Mouse (Mus musculus): ENCODE results near the gene Fam104a. TPM values are rescaled to one million over a fixed set of nuclear protein-coding genes. Genes with fewer than 3 reads are reported as not detected.

Gene Fam104a
- polyA plus RNA-seq, 1 experiment = 21.2 TPM

GRCm38 (mm10) chr11:113617132-113617911 is 66.6 kb downstream of the Fam104a start:
- TF ChIP-seq POLR2A (IDR thresholded peaks at IDR 0.05; ENCODE audit: borderline replicate concordance, extremely low read depth, low read depth, low read length) = no peak
- 0 out of 2 replicates have a peak, but pooled peaks have one; percentile 4 for TF ChIP-seq CTCF (IDR thresholded peaks at IDR 0.05; ENCODE audit: insufficient read depth, low read length)
- peak; percentile 60 for DNase-seq
- H3K4me3 ChIP-seq (replicated peaks; ENCODE audit: extremely low read depth, low read depth, low read length) = no peak overlapping the region
- WGBS = 51% methylated on average over 14 of the region's 14 CpGs
- H3K4me1 ChIP-seq (ENCODE audit: control insufficient read depth, insufficient read depth, low read length) = peaks cover 11% of the 10 kb centered on the region

- Histone ChIP-seq H3K4me1 (ENCODE audit: control insufficient read depth, insufficient read depth, low read length) (peaks cover 12% of the 10 kb centered on the region), H3K4me3 (replicated peaks; ENCODE audit: extremely low read depth, low read depth, low read length) (no peak overlapping the region)
- 62% methylated on average over 6 of the region's 6 CpGs for WGBS
- TF ChIP-seq POLR2A (IDR thresholded peaks at IDR 0.05; ENCODE audit: borderline replicate concordance, extremely low read depth, low read depth, low read length) (no peak), CTCF (IDR thresholded peaks at IDR 0.05; ENCODE audit: insufficient read depth, low read length) (no peak)
- DNase-seq = no peak
These were observed 69.5 kb downstream of the Fam104a start for GRCm38 (mm10) chr11:113614476-113614875.

- DNase-seq = peak; percentile 36
- Histone ChIP-seq H3K4me1 (ENCODE audit: control insufficient read depth, insufficient read depth, low read length) (peaks cover 6% of the 10 kb centered on the region), H3K4me3 (replicated peaks; ENCODE audit: extremely low read depth, low read depth, low read length) (no peak overlapping the region)
- TF ChIP-seq POLR2A (IDR thresholded peaks at IDR 0.05; ENCODE audit: borderline replicate concordance, extremely low read depth, low read depth, low read length) (no peak), CTCF (IDR thresholded peaks at IDR 0.05; ENCODE audit: insufficient read depth, low read length) (peak; percentile 83)
- 20% methylated on average over 24 of the region's 24 CpGs for WGBS
These were observed 72.0 kb downstream of the Fam104a start for GRCm38 (mm10) chr11:113611664-113612611.

Other genes starting within 250 kb of the Fam104a start
- 2.6 and 4.0 TPM in 2 replicates for gene Sstr2, start 64.8 kb downstream of the Fam104a start, polyA plus RNA-seq (2012; rRNA removed)
- gene Cog1, start 35.0 kb downstream of the Fam104a start, polyA plus RNA-seq (2012; rRNA removed) = 43.9 and 45.9 TPM in 2 replicates
- 15.3 and 16.9 TPM in 2 replicates for gene Slc39a11, start 34.1 kb downstream of the Fam104a start, polyA plus RNA-seq (2012; rRNA removed)
- gene D11Wsu47e, start 257 bp upstream of the Fam104a start, polyA plus RNA-seq (2012; rRNA removed) = 6.2 and 7.1 TPM in 2 replicates
- 0.09 TPM in 1 of 2 replicates, not detected in the other for gene Cpsf4l, start 25.9 kb upstream of the Fam104a start, polyA plus RNA-seq (2012; rRNA removed)
- 80.4 and 115 TPM in 2 replicates for gene Cdc42ep4, start 67.7 kb upstream of the Fam104a start, polyA plus RNA-seq (2012; rRNA removed)